Mouse (Mus musculus): ENCODE data around the gene Mthfsd.
A peak's percentile ranks its signal among the peaks of the same experiment; 100 is the strongest.
"Not testable (repeated sequence)": the region's sequence is repeated elsewhere in the genome, so short reads cannot be mapped to it uniquely, and the experiment has no call there.

The Mthfsd gene

DNA sequence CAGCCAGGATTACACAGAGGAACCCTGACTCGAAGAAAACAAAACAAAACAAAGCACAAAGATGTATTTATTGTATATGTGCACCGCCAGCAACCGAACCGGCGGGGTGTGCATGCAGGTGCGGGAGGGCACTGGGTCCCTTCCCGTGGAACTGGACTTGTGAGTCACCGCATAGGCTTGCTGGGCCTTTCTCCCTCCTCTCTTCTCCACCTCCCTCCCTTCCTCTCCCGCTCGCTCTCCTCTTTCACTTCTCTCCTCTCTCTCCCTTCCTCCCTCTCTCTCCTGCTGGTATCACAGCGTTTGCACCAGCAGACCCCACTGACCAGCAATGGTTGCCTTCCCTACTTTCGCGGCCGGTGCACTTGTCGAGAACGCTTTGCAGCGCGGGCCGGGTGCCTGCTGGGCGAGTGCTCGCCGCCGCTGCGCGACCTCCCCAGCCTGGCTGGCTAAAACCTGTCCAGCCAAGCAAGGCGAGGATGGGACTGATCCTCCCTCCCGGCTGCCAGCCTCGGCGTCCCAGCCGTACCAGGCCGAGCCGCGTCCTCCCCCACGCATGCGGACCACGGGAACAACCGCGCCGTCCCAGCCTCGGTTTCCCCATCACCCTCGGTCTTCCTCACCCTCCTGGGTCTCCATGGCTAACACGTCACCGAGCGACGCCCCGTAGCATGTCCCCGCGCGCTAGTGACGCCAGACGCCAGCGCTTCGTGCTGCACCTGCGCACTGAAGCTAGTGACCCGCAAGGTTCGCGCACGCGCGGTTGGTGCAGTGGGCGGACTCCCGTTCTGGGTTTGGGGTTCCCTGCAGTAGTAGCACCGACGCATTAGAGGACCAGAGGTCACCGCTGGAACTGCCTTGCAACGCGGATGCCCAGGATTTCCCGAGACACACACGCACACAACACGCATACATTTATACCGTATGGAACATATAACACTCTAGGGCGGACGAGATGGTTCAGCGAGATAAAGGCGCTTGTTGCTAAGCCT, at the start of gene Mthfsd:
Gene Mthfsd (minus strand): TSS at position 725 of the 989 bp plus-strand sequence.
- DNase-seq = peak; percentile 99 to 100

DNA sequence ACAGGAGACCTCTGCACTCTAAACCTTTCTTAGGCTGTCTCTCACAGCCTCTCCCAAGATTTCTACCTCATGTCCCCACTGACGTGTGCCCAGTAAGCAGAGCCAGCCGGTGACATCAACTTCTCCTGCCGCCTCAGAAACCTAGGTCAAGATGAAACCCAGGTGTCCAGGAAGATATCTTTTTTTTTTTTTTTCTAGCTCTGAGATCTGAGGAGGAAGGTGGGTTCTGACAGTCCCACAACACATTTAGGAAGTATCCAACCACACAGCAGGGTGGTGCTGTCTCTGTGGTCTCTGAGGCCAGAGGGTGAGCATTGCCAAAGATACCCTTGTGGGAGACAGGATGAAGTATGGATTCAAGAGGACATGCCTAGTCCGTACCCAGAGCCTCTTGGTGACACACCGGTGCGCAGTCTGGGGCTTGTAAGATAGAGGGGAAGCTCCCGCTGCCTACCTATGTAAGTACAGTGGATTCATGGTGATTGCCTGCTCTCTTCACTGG, 48.8 kb upstream of the Mthfsd start:
- DNase-seq = no peak

DNA sequence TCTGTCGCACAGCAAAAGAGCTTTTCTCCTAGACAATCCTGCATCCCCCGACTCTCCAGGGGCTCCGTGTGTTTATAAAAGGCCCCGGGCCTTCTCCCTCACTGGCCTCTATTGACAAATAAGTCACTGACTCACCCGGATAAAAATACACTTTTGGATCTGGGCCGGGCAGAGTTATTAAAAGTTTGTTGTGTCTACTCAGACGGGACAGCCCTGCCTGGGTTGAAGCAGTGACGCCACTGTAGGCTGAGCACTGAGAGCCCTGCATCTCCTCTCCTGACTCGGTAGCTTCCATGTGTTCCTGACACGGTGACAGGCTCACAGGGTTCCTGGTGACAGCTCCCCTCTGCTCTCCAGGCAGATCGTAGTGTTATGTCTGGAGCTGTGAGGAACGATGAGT, 44.2 kb upstream of the Mthfsd start:
- DNase-seq = no peak

DNA sequence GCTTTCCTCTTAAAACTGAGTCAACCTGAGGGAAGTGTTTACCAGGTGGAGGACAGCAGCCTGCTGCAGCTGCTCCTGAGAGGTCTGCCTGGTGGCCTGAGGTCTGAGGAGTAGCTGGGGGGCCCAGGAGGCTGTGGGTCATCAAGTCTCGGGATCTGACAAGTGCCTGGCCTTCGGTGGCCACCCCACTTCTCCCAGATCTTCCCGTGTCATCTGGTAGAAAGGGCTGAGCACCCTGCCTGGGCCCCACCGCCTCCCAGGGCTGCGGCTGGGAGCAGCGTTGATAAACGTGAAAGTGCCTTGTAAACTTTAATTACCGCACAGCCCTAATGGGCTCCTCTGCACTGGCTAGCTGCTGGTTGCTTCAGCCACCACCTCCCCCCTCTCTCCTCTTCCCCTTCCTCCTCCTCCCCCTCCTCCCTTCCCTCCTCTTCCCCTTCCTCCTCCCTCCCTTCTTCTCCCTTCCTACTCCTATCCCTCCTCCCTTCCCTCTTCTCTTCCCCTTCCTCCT, 40.4 kb upstream of the Mthfsd start:
- no peak for DNase-seq

DNA sequence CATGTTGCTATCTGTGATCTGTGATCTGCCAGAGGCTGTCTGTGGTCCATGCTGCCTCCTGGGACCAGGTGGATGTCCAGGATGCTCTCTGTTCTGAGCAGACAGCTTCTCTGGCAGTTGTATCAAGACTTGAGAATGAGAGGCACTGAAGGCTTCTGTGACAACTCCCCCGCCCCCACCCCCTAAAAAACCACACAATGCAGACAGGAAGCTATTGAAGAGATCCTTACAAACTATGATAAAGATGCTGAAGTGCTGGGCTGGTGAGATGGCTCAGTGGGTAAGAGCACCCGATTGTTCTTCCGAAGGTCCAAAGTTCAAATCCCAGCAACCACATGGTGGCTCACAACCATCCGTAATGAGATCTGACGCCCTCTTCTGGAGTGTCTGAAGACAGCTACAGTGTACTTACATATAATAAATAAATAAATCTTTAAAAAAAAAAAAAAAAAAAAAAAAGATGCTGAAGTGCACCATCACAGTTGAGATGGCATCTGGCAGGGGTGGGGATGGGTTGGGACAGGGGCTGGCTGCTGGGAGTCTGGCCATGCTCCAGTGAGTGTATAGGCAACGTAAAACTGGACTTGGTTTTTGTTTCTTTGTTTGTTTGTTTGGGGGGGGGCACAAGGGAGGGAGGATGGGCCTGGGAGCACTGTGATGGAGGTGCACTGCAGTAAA, 37.4 kb upstream of the Mthfsd start:
- not testable (repeated sequence) for DNase-seq

DNA sequence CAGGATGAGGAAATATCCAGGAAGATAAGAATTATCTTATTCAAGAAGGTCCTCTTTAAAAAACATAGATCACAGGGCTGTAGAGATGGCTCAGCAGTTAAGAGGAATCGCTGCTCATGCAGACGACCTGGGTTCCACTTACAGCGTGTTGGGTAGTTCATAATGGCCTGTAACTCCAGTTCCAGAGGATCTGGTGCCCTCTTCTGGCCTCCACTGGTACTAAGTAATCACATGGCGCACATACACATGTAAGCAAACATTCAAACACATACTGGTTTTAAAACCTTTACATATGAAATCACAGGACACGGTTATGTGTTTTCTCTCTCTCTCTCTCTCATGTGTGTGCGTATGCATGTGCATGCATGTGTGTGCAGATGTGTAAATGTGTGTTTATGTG, 28.7 kb upstream of the Mthfsd start:
- DNase-seq = no peak

DNA sequence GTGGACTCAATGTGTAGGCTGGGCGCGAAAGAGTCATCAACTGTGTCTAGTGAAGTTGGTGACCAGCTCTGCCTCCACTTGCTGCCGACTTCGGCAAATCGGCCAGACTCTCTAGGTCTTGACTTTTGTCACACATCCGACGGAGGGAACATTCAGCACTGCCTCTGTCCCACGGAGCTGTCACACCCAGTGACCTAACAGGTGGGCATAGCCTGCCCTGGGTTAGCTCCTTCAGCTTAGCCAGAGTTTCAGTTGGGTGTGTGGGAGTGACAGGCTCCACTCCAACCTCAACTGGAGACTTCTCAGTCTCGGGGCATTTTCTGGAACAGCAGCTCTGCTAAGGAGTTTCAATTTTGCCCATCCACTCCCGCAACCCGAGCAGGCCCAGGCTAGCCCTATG, 26.3 kb upstream of the Mthfsd start:
- DNase-seq = no peak

DNA sequence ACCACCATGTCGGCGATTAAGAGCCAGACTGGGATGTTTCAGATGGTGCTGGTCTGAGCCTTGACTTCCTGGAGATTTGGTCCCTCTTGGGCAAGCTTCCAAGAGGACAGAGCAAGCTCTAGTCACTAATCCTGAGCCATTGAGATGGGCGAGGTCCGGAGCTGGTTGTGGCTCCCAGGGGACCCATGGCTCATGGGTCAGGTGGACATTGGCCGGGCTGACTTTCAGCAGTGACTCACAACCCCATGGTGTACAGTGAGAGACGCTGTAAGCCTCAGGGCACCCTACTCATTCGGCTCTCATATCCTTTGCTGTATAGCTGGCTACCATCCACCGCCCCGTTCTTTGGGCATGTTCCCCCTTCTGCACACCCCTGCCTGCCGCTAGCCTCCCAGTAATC, 25.9 kb upstream of the Mthfsd start:
- DNase-seq = no peak

DNA sequence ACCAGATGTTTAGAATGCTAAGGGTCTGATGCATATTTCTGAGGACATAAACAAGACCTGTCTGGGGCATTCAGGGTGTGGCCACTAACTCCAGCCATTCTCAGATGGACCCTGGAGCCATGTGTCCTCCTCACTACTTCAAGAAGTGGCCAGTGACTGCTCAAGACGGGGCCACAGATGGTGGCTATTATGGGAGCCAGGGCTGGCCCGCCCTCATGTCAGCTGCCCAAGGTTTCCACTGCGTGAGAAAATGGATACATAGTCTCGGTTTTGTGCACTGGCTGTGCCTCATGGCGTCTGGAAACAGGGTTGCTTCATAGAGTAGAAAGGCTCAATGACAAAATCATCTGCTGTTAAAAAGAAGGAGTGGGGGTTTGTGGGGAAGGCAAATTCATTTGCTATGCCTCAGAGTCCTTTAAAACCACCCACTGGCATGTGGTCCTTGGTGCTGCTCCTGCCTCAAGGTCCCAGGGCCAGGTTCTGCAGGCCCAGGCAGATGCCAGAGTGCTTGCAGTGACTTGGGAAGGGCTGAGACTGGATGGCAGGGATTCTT, 24.8 kb upstream of the Mthfsd start:
- DNase-seq = no peak

DNA sequence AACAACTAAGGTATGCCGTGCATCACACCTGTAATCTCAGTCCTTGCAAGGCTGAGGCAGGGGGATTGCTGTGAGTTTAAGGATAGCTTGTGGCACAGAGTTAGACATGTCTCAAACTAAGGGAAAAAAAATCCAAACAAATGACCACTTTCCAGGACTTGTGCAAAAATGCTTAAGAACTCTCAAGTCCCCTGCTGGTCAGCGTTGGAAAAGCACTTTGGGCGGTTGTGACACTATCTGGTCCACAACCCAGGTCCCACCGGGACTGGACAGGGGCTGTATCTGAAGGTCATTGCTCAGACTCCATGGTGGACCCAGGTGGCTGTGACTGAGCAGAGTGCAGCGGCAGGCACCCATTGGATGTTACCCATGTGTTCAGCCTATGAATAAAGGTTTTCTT, 22.3 kb upstream of the Mthfsd start:
- DNase-seq = peak in 1 of 2 experiments; percentile 15

DNA sequence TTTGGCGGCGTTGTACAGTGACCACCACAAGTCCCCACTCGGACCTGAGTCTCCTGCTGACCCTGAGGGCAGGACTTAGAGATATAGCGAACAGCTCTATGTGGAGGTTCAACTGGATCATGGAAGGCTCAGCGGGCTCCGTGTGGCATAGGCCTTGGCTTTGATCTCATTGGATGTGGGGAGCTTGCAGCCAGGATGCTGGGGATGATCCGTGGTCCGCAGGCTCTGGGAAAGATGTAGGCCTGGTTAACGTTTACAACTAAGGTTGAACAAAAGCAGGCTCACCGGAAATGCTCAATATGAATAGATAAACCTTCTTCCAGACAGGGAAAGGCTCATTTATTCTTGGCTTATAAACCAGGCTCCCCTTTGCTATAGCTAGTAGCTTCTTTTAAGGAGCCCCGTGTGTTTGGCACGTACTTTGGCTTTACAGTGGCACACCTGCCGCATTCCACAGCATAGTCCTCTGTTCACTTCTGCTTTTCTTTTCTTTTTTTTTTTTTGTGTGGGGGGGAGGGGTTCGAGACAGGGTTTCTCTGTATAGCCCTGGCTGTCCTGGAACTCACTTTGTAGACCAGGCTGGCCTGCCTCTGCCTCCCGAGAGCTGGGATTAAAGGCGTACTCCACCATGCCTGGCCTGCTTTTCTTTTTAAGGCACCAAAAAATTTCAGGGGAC, 21.2 kb upstream of the Mthfsd start:
- DNase-seq = no peak

DNA sequence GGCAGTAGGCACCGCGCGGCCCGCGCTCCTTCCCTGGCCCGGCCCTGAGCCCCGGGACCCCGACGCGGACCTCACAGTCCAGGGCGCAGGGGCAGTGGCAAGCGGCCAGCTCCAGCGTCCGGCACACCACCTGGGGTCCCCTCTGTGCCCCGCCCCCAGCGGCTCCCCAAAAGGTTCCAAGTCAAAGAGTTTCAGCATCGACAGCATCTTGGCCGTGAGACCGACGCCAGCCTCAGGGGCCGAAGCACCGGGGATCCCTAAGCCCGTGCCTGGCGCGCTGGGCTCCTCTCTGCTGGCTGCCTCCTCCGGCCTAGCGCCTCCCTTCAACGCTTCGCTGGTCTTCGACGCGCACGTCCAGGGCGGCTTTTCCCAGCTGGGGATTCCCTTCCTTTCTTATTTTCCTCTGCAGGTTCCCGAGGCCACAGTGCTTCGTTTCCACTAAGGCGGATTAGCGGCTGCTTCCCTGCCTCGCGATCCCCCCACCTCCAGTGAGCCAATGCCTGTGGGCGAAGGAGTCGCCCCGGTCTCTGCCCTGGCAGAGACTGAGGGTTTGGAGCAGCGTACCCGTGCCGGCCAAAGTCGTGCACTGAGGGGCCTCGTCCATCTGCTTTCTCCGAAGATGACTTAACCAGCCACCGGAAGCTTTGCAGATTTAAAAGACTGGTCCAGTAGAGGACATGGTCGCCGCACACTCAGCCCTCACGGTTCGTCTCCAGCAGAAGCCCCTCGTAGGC, 20.5 kb upstream of the Mthfsd start:
- no peak for DNase-seq

DNA sequence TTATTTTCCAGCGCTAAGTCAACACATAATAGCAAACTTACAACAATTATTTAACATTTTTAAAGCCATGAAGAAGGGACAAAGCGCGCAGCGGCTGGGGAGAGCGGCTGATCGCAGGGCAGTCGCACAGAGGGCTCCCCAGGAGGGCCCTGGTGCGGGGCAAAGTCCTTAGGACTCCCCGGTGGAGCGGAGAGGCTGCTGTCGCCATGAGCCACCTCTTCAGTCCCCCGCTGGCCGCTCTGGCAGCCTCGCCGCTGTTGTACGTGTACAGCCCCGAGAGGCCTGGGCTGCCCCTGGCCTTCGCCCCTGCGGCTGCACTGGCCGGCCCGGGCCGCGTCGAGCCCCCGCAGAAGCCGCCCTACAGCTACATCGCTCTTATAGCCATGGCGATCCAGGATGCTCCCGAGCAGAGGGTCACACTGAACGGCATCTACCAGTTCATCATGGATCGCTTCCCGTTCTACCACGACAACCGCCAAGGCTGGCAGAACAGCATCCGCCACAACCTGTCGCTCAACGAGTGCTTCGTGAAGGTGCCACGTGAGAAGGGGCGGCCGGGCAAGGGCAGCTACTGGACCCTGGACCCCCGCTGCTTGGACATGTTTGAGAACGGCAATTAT, 19.7 kb upstream of the Mthfsd start, which contains the start of gene Foxl1:
Gene Foxl1 (plus strand): TSS at position 185 of the 620 bp plus-strand sequence.
- DNase-seq = peak in 1 of 2 experiments; percentile 8

DNA sequence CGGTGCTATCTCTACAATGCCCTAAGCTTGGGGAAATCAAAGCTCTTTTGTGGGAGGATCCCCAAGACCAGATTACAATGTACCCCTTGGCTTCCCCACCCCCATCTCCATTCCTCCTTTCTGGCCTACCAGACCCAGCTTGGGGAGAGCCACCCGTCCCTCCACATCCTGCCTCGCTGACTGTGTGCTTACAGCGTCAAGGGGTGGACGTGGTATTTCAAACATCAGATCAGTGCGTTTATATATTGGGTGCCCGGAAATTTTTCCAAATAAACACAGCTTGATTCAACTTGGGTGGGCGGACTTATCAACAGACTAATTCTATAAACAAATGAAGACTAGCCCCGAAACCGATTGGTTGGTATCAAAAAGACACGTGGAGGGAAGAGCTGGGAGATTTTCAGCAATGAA, 19.1 kb upstream of the Mthfsd start:
- no peak for DNase-seq

DNA sequence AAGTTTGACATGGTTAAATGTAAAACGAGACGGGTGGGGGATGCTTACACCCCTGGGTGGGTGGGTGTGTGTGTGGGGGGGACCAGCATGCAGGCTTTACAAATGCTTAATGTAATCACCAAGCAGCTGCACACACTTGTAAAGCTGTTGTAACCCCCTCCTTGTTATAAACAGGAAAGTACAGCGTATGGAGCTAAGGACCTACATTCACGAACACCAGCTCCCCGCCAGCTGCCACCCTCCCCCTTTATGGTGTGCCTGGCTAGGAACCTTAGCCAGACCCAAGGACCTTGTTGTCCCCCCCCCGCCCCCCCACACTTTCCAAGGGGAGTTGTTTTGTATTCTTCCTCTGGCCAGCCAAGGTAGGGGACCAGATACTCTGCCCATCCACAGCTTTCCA, 18.5 kb upstream of the Mthfsd start:
- DNase-seq = no peak

DNA sequence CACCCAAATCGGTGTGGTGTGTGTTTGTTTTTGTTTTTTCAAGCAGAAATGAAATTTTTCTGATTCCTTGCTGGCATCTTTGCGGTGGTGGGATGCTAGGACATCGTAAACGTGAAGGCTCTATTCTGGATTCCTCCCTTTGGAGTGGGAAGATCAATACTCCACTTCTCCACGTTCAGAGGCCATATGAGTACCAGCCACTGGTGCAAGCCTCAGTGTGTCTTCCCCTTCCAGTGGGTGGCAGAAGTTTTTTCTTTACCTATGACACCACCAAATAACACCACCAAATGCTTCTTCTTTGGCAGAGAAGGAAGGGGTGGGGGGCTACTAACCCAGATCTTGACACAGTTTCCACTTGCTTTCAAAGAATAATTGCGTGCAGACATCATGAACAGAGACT, 18.0 kb upstream of the Mthfsd start:
- DNase-seq = no peak

DNA sequence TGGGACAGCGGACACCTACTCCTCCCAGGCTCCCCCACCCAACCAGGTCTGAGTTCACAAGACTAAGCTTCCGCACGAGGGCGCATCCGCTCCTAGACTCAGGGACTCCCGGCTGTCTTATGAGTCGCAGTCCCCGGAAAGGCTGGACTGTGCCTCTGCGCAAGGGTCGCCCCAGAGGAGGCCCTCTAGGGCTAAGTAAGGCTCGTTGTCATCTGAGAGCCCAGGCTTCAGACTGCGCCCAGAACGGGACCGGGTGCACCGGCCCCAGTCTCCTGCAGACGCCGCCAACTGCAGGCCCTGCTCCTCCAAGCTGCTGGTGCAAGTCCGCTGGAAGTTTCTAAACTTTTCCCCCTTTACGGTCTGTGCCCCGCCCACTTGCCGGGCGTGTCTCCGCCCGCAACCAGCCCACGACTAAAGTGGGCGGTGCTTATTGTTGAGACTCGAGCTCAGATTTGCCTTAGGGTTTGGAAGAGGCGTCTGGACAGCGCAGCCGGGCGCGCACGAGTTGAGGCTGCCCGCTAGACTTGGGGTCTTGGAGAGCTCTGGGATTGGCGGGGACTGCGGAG, 17.2 kb upstream of the Mthfsd start:
- peak in 1 of 2 experiments; percentile 38 for DNase-seq

DNA sequence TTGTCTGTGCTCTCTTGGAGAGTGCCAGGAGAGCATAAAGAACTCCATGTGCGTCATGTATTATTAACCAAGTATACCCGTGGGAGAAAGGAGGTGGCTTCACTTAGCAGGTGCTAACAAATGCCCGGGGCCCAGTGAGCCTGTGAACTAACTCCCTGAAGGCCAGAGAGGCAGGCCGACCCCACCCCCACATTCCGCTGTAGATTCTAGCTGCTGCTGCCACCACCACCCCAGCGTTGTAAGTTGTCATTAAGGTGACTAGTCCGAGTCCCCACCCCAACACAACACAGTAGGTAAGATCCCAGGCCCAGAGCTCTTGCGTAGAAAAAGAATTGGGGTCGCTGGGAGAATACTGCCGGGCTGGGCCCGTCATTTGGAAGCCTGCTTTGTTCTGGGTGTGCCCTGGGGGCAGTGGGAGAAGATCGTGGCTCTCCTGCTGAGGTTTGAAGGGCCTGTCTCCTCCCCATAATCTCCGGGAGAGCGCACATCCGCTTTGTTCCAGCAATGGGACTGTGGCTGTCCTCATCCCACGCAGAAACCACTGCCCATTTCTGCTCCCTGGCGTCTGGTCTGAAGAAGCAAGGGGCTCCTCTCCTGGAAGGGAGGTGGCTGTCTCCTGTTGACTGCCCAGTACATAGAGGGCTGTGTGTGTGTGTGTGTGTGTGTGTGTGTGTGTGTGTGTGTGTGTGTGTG, 16.5 kb upstream of the Mthfsd start:
- DNase-seq = no peak

DNA sequence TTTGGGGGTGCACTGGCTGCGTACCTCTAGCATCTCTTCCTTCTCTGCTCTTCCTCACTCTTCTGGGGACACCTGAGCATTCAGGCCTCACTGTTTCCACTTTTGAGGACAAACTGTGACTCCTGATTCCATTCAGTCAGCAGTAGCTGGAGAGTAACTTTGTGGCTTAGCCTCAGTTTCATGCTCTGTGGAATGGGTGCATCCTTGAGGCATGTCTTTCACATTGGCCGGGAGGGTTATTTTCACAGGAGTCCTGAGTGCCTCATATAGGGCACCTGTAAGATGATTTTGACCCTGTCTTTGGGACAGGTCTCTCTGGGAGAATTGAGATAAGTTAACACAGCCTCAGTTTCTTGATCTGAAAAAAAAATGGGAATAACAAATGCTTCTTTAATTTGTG, 14.9 kb upstream of the Mthfsd start:
- DNase-seq = no peak

DNA sequence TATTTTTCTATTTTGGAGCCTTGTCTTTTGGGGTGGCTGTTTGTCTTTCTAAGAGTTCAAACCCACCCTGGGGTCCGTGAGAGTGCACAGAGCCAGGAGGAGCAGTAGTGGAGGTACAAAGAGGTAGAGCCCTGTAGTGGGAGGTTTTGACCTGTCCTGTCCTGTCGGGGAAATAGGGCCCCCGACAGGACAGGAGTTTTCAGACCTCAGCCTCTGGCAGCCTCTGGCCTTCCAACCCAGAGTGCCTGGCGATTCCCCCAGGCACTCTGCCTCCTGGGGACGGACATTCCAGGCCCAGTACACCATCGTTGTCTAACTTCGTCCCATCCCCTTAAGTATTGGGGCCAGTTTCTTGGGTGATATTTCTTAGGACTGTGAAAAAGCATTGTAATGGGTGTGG, 14.2 kb upstream of the Mthfsd start:
- DNase-seq = no peak
